Mouse (Mus musculus) ES-Bruce4 (cell line): ENCODE data around the gene Ccdc85c. TPM values are rescaled to one million over a fixed set of nuclear protein-coding genes. Genes with fewer than 3 reads are reported as not detected.
A peak's percentile ranks its signal among the peaks of the same experiment; 100 is the strongest.

Experiments used
- H3K27ac ChIP-seq: 2 replicates; pipeline ENCODE4 v1.5.1; 2012; ENCODE audit warnings: low read length, inconsistent platforms; ENCODE audit not compliant: insufficient read depth
- H3K27me3 ChIP-seq: 2 replicates; pipeline ENCODE4 v1.6.1; 2012; ENCODE audit warnings: mild to moderate bottlenecking, low read length, inconsistent platforms; ENCODE audit not compliant: control insufficient read depth, poor library complexity, insufficient read depth, severe bottlenecking
- H3K36me3 ChIP-seq: 2 replicates; pipeline ENCODE4 v1.6.1; 2012; ENCODE audit warnings: inconsistent platforms, mild to moderate bottlenecking, low read length, moderate library complexity; ENCODE audit not compliant: control insufficient read depth, poor library complexity, insufficient read depth, severe bottlenecking
- H3K4me1 ChIP-seq: one replicate; pipeline ENCODE4 v1.8.1; 2011; ENCODE audit warnings: low read length; ENCODE audit not compliant: control insufficient read depth, insufficient read depth
- H3K4me3 ChIP-seq: 2 replicates; pipeline ENCODE4 v1.5.1; 2011; ENCODE audit warnings: low read depth, mild to moderate bottlenecking, low read length
- H3K9ac ChIP-seq: 2 replicates; pipeline ENCODE4 v1.6.1; 2012; ENCODE audit warnings: low read depth, mild to moderate bottlenecking, inconsistent platforms; ENCODE audit not compliant: poor library complexity, severe bottlenecking
- H3K9me3 ChIP-seq: replicated peaks from 2 replicates; pipeline ENCODE4 v1.6.1; 2012; ENCODE audit warnings: mild to moderate bottlenecking, low read length, inconsistent platforms; ENCODE audit not compliant: control insufficient read depth, poor library complexity, insufficient read depth, severe bottlenecking
- CTCF ChIP-seq: IDR thresholded peaks from one replicate; pipeline ENCODE4 v1.8.1; 2011; ENCODE audit warnings: low read depth, low read length
- EP300 ChIP-seq: IDR thresholded peaks from 2 replicates; pipeline ENCODE4 v1.6.1; 2011; ENCODE audit warnings: low read depth, low read length; ENCODE audit not compliant: insufficient read depth
- POLR2A ChIP-seq: IDR thresholded peaks from one replicate; pipeline ENCODE4 v1.8.1; 2011; ENCODE audit warnings: low read length; ENCODE audit not compliant: insufficient read depth
- polyA plus RNA-seq: library from polyadenylated mRNA; stranded (reverse); fragments of >200 nt; gene quantifications from 2 replicates; pipeline ENCODE4 v1.2.4, GENCODE M21; 2011; ENCODE audit warnings: low read depth; ENCODE audit not compliant: missing spikeins, insufficient read depth, insufficient read length

Ccdc85c gene
- polyA plus RNA-seq, 1 experiment: 21.0 TPM

DNA sequence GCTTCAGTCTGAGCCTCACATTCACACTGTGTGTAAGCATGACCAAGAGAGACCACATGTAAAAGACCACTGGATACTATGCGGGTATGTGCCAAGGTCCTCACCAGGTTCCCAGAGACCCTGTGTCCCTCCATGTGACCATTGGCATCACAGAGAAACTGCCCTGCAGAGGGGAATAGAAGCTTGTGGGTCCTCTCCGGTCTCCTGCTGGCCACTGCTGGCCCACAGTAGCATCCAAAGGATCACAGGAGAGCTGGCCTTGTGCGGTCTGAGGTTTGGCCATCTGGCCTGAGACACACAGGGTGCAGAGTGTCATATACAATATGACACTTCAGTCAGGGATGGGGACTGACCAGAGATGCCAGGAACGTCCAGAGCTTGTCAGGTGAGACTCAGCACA, 34.8 kb upstream of the Ccdc85c start:
- Histone ChIP-seq H3K4me3 (no peak overlapping the region), H3K27me3 (no peaks in the 10 kb centered on the region), H3K36me3 (no peaks in the 10 kb centered on the region), H3K9me3 (no peaks in the 10 kb centered on the region), H3K4me1 (no peaks in the 10 kb centered on the region), H3K27ac (no peak overlapping the region), H3K9ac (no peak overlapping the region)
- no peak for TF ChIP-seq POLR2A
- TF ChIP-seq EP300: no peak
- TF ChIP-seq CTCF: no peak

DNA sequence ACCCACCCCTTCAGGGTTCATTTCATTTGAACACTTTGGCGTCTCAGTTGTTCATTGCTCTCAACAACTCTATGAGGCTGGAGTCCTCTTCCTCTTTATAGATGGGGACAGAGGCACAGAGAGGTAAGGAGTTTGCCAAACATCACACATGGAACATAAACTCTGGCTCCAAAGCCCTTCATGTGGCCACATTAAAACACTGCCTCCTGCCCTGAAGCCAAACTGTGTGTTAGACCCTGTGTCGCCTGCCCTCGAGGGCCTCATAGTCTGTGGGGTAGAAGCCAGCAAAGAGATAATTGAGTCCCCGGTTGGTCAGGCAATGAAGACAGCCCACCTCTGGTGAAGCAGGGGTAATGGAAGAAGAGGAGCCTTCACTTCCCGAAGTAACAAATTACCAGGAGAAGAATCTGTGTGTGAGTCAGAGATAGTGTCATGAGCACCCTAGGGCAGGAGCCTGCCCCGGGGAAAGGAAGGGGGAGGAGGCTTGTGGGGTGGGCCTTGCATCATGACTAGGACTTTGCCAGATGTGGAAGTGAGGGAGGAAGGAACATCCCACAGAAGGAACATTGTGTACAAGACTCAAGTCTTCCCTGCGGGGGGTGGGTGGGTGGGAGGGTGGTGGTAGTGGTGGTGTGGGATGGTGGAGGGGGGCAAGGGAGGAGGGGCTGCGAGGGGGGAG, 34.0 kb upstream of the Ccdc85c start:
- no peaks in the 10 kb centered on the region for H3K36me3 ChIP-seq
- no peak overlapping the region for H3K4me3 ChIP-seq
- H3K4me1 ChIP-seq: no peaks in the 10 kb centered on the region
- no peaks in the 10 kb centered on the region for H3K27me3 ChIP-seq
- no peaks in the 10 kb centered on the region for H3K9me3 ChIP-seq
- H3K9ac ChIP-seq: no peak overlapping the region
- TF ChIP-seq EP300: no peak
- no peak for TF ChIP-seq POLR2A
- H3K27ac ChIP-seq: no peak overlapping the region

DNA sequence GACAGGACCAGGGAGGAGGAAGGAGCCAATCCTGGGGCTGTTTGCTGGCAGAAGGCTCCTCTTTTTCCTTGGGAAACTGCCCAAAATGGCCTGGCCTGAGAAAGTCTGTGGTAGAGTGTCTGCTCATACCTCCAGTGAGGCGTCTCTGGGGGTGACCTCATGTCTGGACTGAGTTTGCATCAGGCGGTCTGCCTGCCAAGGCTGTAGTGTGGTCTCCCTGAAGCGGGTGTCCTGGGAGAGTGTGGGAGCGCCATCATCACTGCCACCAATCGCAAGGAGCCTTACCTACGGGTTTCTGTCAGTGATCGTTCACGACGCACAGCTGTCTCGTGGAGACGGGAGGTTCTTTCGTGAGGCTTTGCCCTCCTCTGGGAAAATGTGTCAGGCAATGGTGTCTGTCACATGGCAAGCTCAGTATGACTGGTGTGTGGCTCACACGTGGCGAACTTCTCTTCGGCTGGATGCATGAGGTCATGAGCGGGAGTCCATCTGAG, 33.2 kb upstream of the Ccdc85c start:
- no peak overlapping the region for H3K9ac ChIP-seq
- TF ChIP-seq EP300: no peak
- TF ChIP-seq POLR2A: no peak
- no peak for TF ChIP-seq CTCF
- no peaks in the 10 kb centered on the region for H3K36me3 ChIP-seq
- H3K27ac ChIP-seq: no peak overlapping the region
- H3K27me3 ChIP-seq: no peaks in the 10 kb centered on the region
- H3K4me3 ChIP-seq: no peak overlapping the region
- H3K4me1 ChIP-seq: no peaks in the 10 kb centered on the region
- H3K9me3 ChIP-seq: no peaks in the 10 kb centered on the region

DNA sequence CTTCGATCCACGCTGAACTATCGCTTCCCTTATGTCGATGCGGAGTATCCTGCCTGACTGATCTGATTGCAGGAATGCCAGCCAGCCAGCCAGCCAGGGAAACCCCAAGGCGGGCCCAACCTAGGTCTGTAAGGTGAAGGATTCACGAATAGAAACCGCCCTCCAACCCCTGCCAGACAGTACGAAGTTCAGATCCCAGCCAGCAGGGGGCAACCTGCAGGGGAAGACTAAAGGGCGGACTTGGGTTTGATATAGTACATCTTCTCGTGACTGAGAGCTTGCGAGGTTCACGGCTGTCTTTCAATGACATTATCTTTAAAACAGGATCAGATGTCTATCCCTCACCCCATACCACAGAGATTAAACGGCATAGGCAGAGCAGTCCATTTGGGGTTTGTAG, 32.3 kb upstream of the Ccdc85c start:
- Histone ChIP-seq H3K9ac (no peak overlapping the region), H3K9me3 (no peaks in the 10 kb centered on the region), H3K27me3 (no peaks in the 10 kb centered on the region), H3K36me3 (no peaks in the 10 kb centered on the region), H3K4me1 (no peaks in the 10 kb centered on the region), H3K4me3 (no peak overlapping the region), H3K27ac (no peak overlapping the region)
- peak; percentile 65 for TF ChIP-seq CTCF
- no peak for TF ChIP-seq EP300

DNA sequence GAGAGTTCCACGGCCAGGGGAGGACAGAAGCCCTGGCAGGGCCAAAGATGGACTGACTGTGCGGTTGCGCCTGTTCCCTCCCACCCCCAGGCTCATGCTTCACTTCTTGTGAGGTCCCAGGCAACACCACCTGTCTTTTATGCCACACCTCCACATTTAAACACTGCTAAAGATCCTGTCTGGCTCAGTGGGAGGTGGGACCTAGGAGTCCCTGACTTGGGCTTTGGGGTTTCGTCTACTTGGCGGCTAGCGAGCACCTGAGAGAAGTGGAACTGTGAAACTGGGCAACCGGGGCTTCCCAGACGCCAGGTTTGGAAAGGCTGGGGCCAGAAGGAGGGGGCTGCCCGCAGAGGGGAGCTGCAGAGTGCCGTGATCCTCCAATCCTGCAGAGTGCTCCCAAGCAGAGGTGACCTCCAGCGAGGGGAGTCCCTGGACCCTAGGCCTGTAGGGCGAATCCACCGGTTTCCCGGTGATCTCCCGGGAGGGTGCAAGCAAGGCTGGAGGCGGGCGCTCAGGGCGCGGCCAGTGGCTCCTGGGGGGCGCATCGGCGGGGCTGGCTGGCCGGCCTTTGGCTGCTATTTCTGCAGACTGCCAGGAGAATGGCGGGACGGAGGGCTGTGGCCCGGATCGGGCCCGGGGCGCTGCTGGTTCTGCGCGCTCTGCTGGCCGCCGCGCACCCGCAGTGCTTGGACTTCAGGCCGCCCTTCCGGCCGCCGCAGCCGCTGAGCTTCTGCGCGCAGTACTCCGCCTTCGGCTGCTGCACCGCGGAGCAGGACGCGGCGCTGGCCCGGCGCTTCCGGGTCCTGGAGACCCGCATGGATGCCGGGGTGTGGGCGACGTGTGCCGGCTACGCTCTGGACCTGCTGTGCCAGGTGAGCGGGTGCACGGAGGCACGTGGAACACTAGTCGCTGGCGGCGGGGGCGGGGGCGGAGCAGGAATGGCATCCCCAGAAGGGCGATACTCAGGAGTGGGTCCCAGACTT, 30.9 kb upstream of the Ccdc85c start, which contains the start of gene Hhipl1:
TSS of gene Hhipl1 (plus strand) at position 459 of the 983 bp plus-strand sequence.
- no peak for TF ChIP-seq EP300
- TF ChIP-seq CTCF: no peak
- TF ChIP-seq POLR2A: no peak
- Histone ChIP-seq H3K27me3 (no peaks in the 10 kb centered on the region), H3K9me3 (no peaks in the 10 kb centered on the region), H3K36me3 (no peaks in the 10 kb centered on the region), H3K27ac (no peak within 1 kb of the TSS), H3K4me3 (peak within 1 kb of the TSS; percentile 57), H3K4me1 (peaks cover 2% of the 10 kb centered on the region), H3K9ac (peak within 1 kb of the TSS; percentile 47)
